Mouse (Mus musculus) cerebellum, postnatal 14 days (tissue): ENCODE data around the gene Nedd8.

ENCODE experiments used
- DNase-seq, 2 experiments: peaks; one replicate each; pipeline ENCODE4 v3.0.0; 2021; ENCODE audit warnings: mixed read lengths in 2 of 2

Gene Nedd8

GRCm38 (mm10) chr14:55659960-55660573, 11.9 kb downstream of the Nedd8 start, which contains the start of gene Mdp1:
Gene Mdp1, minus strand, starts transcription at chr14:55660508.
- peak; percentile 87 for DNase-seq

DNA sequence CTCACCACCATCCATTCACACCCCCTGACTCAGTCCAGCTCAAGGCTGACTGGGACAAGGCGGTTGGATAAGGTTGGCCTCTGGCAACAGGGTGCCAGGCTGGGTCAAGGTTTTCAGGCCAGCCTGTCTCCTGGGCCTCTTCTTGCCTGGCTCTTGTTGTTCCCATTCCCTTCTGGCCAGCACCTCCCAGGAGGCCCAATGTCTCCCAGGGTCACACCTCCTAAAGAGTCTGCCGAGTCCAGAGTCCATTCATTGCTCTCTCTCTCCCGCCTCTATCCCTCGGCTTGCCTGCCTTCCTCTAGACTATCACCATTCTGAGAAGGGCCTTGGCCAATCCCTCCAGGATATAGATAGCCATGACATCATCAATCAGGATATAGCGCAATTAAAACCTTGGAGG, 13.9 kb downstream of the Nedd8 start:
- DNase-seq = no peak

GRCm38 (mm10) chr14:55656935-55657334, 15.0 kb downstream of the Nedd8 start:
- DNase-seq = no peak

- no peak for DNase-seq
These were observed 20.4 kb downstream of the Nedd8 start for GRCm38 (mm10) chr14:55651528-55651927.

- DNase-seq = no peak
These were observed 22.0 kb downstream of the Nedd8 start, which contains the start of gene Tssk4 for GRCm38 (mm10) chr14:55649884-55650283. Gene Tssk4, plus strand, starts transcription at chr14:55650184.

DNA sequence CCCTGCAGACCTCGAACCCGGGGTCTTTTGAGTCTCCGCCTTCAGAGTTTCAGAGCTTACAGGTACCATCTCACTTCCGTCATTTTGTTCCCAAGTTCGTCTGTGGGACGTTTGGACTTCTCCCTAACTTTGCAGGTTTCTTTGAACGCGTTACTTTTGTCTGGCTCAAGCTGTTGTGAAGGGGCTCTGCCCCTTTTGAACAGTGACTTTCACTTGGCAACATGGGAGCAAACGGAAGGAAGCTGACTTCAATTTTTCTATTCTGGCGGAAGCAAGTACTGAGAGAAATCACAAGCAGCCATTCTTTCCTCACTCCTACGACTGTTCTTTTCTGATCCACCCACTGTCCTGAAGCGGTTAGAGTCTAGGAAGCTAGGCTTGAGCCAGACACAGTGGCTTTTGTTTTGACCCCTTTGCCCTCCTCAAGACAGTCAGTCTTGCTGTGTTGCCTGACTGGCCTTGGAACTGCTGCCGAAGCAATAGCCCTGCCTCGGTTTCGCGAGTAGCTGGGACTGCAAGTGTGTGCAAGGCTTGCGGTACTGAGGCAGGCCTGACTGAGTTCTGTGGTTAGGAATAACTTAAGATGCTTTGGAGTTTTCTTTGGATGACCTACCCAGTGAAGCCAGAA, 27.5 kb downstream of the Nedd8 start:
- DNase-seq = no peak

DNA sequence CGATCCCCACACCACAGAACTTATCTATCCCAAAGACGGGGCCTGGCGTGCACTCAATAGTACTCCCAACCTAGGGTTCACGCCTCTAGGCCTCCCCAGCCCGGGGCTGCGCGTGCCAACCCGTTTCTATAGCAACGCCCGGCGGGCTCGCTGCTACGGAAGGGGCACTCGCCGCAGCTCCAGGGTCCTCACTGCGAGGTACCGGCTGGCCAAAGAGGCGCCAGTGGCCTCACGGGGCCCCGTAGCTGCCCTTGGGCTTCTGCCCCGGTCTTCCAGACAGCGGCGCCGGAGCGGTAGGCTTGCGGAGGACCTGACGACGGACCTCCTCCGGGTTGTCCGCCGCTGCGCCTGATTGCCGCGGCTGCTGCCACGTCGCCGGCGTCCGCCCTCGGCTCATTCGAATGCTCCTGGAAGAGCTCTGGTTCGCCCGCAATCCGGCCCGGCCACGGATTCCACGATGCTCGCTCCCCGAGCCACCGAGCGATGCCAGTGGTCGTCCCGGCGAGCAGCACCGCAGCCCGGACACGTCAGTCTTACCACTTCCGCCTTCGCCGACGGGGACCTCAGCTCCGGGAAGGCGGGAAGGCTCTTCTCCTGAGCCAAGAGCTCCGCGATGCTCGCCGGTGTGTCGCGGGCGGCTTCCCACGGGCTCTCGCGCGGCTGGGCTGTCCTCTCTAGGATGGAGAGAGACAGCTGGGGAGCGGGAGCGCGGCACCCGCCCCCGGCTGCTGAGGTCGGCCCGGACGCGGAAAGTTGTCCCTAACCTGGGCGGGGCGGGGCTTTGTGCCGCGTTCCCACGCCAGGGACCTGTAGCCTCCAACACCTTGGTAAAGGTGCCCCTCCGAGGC, 28.6 kb downstream of the Nedd8 start, which contains the start of gene Tm9sf1:
Gene Tm9sf1 (minus strand): TSS at position 747 of the 848 bp plus-strand sequence.
- DNase-seq = peak; percentile 80 to 88

DNA sequence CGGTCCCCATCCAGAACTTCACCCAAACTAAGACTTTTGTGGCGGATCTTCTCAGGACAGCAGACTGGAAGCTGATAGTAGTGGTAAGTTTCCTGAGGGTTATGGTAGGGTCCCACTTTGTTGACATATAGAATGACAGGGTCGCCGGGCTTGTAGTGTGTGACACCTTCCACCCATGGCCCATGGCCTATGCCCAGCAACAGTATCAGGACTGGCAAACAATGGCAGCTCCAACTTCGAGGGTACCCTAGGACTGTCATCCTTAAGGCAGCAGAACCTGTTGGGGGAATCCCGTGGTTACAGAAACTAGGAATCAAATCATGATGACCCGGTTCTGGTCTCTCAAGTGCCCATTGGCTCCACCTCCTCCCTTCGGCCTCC, 29.3 kb downstream of the Nedd8 start:
- DNase-seq = no peak

- DNase-seq = no peak
These were observed 30.6 kb downstream of the Nedd8 start for GRCm38 (mm10) chr14:55641291-55641690.

DNA sequence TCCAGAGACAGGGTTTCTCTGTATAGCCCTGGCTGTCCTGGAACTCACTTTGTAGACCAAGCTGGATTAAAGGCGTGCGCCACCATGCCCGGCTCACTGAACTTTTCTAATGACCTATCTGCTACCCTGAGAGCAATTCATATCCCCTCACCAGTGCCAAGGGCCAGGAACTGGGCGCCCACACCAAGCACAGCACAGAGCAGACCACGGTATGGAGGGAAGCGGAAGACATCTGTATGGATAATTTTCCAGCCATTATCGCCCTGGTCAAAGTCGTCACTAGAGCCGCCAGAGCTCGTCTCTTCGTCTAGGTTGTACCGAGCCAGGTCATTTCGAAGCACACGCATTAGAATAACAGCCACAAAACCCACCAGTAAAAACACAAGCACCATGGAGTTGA, 31.1 kb downstream of the Nedd8 start:
- no peak for DNase-seq

DNA sequence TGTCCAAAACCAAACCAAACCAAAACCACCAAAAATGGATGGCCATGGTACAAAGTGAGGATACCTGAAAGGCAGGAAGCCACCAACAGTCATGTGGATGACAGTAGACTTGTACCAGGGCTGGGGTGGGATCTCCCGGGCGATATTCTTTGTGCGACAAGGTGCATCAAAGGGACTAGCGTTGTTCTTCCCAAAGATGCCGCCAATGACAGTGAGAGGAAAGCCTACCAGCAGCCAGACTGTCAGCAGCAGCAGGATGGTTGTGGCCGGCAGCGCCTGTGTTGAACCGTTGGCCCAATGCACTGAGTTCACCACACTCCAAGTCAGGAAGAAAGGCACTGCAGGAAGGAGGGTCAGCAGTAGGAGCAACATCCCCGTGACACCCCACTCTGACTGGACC, 34.1 kb downstream of the Nedd8 start, which contains the start of gene Gm49378:
Gene Gm49378 (minus strand): TSS at position 101 of the 400 bp plus-strand sequence.
- no peak for DNase-seq

DNA sequence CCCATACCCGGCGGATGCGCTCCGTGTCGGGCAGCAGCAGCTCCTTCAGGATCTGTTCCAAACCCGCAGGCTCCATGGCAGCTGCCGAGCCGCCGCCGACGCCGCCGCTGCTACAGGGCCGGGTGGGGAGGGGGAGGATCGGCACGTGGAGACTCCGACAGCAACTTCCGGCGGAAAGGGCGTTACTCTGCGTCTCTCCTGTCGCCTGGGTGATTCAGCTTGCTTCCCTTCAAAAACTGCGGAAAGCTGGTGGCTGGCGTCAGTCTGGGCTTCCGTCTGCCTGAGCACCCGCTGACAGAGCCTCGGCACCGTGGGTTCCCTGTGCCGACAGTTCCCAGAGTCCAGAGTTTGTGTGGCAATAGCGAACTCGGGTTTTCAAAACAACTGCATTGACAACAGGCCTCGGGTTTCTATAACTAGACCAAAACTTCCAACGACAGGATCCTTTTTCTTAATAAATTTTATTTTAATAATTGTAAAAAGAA, 36.4 kb downstream of the Nedd8 start, which contains the start of gene Ipo4:
Gene Ipo4 (minus strand): TSS at position 435 of the 485 bp plus-strand sequence.
- DNase-seq = peak; percentile 87 to 90

DNA sequence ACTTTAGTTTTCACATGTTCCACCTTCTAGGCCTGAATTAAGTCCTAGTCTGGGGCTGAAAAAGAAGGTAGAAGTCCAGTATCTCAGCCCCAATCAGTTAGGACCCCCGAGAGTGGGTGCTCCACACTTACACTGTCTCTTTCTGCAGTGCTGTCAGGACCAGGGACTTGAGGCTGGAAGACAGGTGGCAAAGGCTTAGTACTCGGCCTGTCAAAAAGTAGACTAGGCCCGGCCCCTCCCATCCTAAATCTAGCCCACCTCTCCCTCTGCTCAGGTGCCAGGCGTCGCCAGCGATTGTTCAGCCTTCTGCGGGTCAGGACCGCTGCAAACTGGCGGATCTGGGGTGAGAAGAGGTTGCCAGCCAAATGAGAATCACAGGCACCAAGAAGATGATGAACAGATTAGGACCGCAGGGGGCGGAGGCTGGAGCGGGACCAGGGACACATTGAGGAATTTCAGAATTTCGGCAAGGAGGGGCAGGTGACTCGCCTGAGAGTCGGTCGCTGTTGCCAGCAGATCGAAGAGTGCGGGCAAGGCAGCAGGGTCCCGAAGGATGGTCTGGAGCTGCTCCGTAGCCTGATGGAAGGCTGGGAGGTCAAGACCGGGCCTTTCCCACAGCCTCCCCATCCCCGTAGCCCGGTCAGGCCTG, 36.9 kb downstream of the Nedd8 start:
- peak; percentile 75 to 86 for DNase-seq

- peak; percentile 37 to 68 for DNase-seq
These were observed 42.6 kb downstream of the Nedd8 start for GRCm38 (mm10) chr14:55629312-55629711.

GRCm38 (mm10) chr14:55628077-55628827, 43.7 kb downstream of the Nedd8 start:
- no peak for DNase-seq

GRCm38 (mm10) chr14:55618486-55619195, 53.3 kb downstream of the Nedd8 start:
- peak; percentile 70 to 81 for DNase-seq

DNA sequence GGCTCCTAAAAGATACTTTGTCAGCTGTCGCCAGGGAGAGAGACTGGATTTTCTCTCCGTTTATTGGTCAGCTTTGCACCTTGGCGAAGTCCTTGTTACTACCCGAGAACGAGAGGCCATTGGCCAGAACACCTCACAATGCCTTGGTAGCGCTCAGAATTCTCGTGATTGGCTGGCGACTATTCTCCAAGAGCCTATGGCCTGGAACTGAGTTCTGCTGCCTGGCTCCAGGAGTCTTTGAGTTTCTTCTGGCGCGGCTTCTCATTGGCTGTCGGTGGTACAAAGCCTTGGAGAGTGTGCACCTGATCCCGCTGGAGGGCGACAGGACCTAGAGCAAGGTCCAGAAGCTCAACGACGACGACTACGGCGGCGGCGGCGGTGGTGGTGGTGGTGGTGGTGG, 54.1 kb downstream of the Nedd8 start, which contains the start of gene Rec8:
Gene Rec8 (plus strand): TSS at position 216 of the 400 bp plus-strand sequence.
- peak; percentile 72 to 78 for DNase-seq

DNA sequence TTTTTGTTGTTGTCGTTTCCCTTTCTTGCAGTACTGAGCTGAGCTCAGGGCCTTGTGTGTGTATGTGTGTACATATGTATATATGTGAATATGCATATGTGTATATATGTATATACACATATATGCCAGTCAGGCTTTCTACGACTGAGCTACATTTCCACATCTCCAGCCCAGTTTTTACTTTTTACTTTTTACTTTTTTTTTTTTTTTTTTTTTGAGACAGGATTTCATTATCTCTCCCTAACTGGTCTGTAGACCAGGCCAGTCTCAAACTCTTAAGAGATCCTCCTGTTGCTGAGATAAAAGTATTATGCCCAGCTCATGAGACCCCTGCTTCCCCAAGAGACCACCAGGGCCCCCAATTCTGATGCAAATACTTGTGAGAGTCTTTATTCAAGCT, 55.1 kb downstream of the Nedd8 start:
- DNase-seq = no peak

DNA sequence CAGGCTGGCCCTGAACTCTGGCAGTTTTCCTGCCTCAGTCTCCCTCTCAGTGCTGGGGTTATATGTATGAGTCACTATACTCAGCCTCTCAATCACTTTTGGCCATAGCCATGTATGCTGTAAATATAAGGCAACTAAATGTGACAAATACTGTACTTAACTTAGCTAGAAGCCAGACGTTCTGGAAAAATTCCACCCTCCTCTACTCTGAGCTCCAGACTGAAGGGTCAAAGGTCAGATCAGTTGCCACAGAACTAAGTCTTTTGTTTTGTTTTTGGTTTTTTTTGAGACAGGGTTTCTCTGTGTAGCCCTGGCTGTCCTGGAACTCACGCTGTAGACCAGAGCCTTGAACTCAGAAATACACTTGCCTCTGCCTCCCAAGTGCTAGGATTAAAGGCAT, 56.0 kb downstream of the Nedd8 start:
- no peak for DNase-seq

DNA sequence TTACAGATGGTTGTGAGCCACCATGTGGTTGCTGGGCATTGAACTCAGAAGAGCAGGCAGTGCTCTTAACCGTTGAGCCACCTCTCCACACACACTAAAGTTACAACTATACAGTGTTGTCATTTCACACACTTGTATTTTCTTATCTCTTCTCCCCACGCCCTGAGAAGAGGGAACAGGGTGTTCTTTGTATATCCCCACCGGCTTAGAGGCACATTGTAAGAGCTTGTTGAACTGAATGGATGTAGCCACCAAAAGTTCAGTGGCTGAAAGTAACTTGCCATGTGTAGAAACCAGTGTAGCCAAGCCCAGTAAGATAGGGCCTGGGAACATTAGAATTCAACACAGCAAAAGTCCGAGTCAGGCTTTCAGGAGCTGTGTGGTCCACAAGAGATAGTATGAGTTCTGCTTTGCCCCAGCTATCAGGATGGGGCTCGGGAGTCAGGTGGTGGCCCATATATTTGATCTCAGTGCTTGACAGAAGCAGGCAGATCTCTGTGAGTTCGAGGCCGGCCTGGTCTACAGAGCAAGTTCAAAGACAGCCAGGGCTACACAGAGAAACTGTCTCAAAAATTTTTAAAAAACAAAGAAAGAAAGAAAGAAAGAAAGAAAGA, 57.3 kb downstream of the Nedd8 start:
- DNase-seq = no peak

- no peak for DNase-seq
These were observed 58.6 kb downstream of the Nedd8 start for GRCm38 (mm10) chr14:55613346-55613745.
